Mouse (Mus musculus): Measurements from ENCODE around the gene Prl7c1. TPM values are rescaled to one million over a fixed set of nuclear protein-coding genes. Genes with fewer than 3 reads are reported as not detected.

Gene Prl7c1
- polyA plus RNA-seq, 1 experiment from 2014 or later: not detected

Other genes starting within 250 kb of the Prl7c1 start
- gene Prl8a9, start 216.2 kb downstream of the Prl7c1 start, polyA plus RNA-seq (2014; fragmentation: Nextera tagmentation; extraction: Ambion mirVana): not detected in 2 replicates
- gene Prl8a1, start 198.6 kb downstream of the Prl7c1 start, polyA plus RNA-seq (2014; fragmentation: Nextera tagmentation; extraction: Ambion mirVana): not detected in 2 replicates
- gene Prl7b1, start 170.2 kb downstream of the Prl7c1 start, polyA plus RNA-seq (2014; fragmentation: Nextera tagmentation; extraction: Ambion mirVana): not detected in 2 replicates
- not detected in 2 replicates for gene Prl7a1, start 138.3 kb downstream of the Prl7c1 start, polyA plus RNA-seq (2014; fragmentation: Nextera tagmentation; extraction: Ambion mirVana)
- not detected in 2 replicates for gene Prl7a2, start 112.8 kb downstream of the Prl7c1 start, polyA plus RNA-seq (2014; fragmentation: Nextera tagmentation; extraction: Ambion mirVana)
- gene Prl7d1, start 64.1 kb downstream of the Prl7c1 start, polyA plus RNA-seq (2014; fragmentation: Nextera tagmentation; extraction: Ambion mirVana): not detected in 2 replicates
- not detected in 2 replicates for gene Prl2a1, start 20.9 kb upstream of the Prl7c1 start, polyA plus RNA-seq (2014; fragmentation: Nextera tagmentation; extraction: Ambion mirVana)
- not detected in 2 replicates for gene Prl2c1, start 68.5 kb upstream of the Prl7c1 start, polyA plus RNA-seq (2014; fragmentation: Nextera tagmentation; extraction: Ambion mirVana)
- gene Prl4a1, start 235.4 kb upstream of the Prl7c1 start, polyA plus RNA-seq (2014; fragmentation: Nextera tagmentation; extraction: Ambion mirVana): not detected in 2 replicates